Mouse (Mus musculus) CD4-positive helper T cell, adult 2 months (primary cell): ENCODE data around the gene Obp2a.
A peak's percentile ranks its signal among the peaks of the same experiment; 100 is the strongest.
"Not testable (repeated sequence)": the region's sequence is repeated elsewhere in the genome, so short reads cannot be mapped to it uniquely, and the experiment has no call there.

Source experiments
- DNase-seq: peaks from one replicate; pipeline ENCODE4 v3.0.0-alpha.2; 2012; ENCODE audit warnings: low read depth, missing footprints, low spot score

Gene Obp2a

GRCm38 (mm10) chr2:25699743-25700142, at the start of gene Obp2a:
Gene Obp2a (plus strand): TSS chr2:25700043.
- DNase-seq: not testable (repeated sequence)

GRCm38 (mm10) chr2:25652902-25653301, 46.9 kb upstream of the Obp2a start, which contains the start of gene Lcn8:
Gene Lcn8 (plus strand): TSS chr2:25653120.
- DNase-seq: no peak

GRCm38 (mm10) chr2:25654502-25654901, 45.3 kb upstream of the Obp2a start:
- DNase-seq: no peak

GRCm38 (mm10) chr2:25656691-25657090, 43.2 kb upstream of the Obp2a start:
- no peak for DNase-seq

GRCm38 (mm10) chr2:25657246-25657645, 42.6 kb upstream of the Obp2a start:
- no peak for DNase-seq

GRCm38 (mm10) chr2:25657652-25658051, 42.2 kb upstream of the Obp2a start, which contains the start of gene Lcn5:
Gene Lcn5 (plus strand): TSS chr2:25657952.
- DNase-seq: no peak

GRCm38 (mm10) chr2:25660279-25660678, 39.6 kb upstream of the Obp2a start:
- DNase-seq: no peak

- no peak for DNase-seq
Measured at GRCm38 (mm10) chr2:25661245-25661970, 38.4 kb upstream of the Obp2a start.

- DNase-seq: peak; percentile 26
Measured at GRCm38 (mm10) chr2:25663511-25663910, 36.3 kb upstream of the Obp2a start.

GRCm38 (mm10) chr2:25664125-25664524, 35.7 kb upstream of the Obp2a start:
- no peak for DNase-seq

- DNase-seq: no peak
Measured at GRCm38 (mm10) chr2:25666516-25666915, 33.3 kb upstream of the Obp2a start.

- DNase-seq: no peak
Measured at GRCm38 (mm10) chr2:25676486-25676885, 23.4 kb upstream of the Obp2a start, which contains the start of gene Lcn6. Gene Lcn6 (plus strand): TSS chr2:25676786.

GRCm38 (mm10) chr2:25679559-25679958, 20.3 kb upstream of the Obp2a start:
- no peak for DNase-seq

- DNase-seq: no peak
Measured at GRCm38 (mm10) chr2:25682426-25682825, 17.4 kb upstream of the Obp2a start, which contains the start of gene Lcn10. Gene Lcn10 (plus strand): TSS chr2:25682726.

- no peak for DNase-seq
Measured at GRCm38 (mm10) chr2:25686941-25687340, 12.9 kb upstream of the Obp2a start.

GRCm38 (mm10) chr2:25694605-25695004, 5.2 kb upstream of the Obp2a start:
- DNase-seq: peak; percentile 45

- no peak for DNase-seq
Measured at GRCm38 (mm10) chr2:25696951-25697350, 2.9 kb upstream of the Obp2a start.

- no peak for DNase-seq
Measured at GRCm38 (mm10) chr2:25698696-25699095, 1.1 kb upstream of the Obp2a start.

GRCm38 (mm10) chr2:25701001-25701400, 1.2 kb downstream of the Obp2a start:
- no peak for DNase-seq

- no peak for DNase-seq
Measured at GRCm38 (mm10) chr2:25703706-25704105, 3.9 kb downstream of the Obp2a start.

- peak; percentile 80 for DNase-seq
Measured at GRCm38 (mm10) chr2:25706643-25707481, 7.0 kb downstream of the Obp2a start, which contains the start of gene Bmyc. Gene Bmyc (plus strand): TSS chr2:25706739.

- DNase-seq: peak; percentile 33
Measured at GRCm38 (mm10) chr2:25708121-25708520, 8.3 kb downstream of the Obp2a start.
